Mouse (Mus musculus): ENCODE data around the gene Pigr. TPM values are rescaled to one million over a fixed set of nuclear protein-coding genes. Genes with fewer than 3 reads are reported as not detected.

The Pigr gene
- total RNA-seq, 4 experiments from 2014 or later = 0.09 to 0.51 (median 0.35) TPM

DNA sequence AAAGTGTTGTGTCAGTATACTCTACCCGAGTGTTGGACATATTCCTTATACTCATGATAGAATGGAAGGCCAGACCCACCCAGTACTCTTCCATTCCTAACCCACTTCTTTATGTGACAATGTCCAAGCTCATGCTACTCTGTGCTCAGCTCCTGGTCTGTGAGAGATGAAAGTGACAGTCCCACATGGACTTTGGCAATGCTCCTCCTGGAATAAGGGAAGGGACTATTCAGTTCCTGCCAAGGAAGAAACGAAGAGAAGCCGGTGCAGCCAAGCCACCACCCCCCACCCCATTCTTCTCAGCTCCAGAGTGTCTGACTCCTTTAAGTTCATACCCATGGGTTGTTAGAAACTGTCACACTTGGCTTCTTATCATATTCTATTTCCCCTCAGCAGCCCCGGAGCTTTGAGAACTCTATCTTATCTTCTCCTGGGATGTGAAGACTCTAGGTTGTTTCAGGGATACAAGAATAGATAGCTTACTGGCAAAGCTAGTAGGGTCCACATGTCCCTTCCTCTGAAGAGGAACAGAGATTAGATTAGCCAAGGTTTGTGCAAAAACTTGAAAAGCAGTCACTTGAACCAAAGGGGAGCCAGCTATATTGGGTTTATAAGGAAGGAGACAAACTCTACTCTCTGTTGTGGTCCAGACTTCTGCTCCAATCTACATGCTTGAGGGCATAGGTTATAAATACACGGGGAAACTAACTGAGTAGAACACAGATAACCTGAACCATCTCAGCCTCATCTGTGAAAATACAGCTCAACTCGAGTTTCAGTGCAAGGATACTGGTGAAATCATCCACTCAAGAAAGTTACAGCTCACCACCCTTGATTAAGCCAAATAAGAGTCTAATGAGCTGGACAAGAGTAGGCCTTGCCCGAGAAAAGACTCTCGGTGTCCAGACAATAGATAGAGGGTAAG, 3.7 kb downstream of the Pigr start:
- no peak for DNase-seq

DNA sequence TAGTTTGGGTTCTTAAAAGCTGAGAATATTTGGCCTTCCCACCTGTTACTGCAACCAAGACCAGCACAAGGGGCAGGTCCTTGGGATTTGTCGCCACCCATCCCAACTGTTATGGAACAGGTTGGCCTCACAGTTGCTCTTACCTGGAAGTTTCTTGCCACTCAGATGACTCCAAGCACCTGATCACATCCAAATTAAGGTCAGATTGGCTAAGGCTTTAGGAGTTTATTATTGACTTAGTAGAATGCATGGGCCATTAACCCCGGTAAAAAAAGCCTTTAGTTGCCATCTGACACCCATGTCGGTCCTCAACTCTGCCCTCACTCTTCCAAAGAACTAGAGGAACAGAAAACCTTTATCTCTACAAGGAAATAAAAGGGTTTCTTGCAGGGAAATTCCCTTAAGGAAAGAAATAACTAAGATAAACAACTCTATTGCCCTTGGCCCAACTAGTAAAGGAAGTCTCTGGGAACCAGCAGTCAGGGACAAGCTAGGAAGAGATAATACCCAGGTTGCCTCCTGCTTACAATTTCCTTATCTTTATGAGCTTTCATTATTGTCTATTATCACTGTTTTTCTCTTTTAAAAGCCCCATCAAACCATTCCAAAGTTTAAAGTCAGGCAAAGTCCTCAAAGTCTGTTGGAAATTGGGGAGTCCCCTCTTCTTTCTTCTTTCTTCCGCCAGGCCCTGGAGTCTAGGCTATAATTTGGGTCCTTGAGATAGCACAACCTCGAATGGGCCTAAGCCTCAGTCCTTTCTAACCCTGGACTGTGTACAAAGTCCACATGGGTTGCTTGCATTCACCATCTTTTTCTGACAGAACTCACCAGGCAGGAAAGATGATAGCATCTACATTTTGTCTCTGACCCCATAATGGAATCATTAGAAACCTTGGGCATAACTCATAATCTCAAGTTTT, 6.0 kb downstream of the Pigr start:
- DNase-seq = no peak

DNA sequence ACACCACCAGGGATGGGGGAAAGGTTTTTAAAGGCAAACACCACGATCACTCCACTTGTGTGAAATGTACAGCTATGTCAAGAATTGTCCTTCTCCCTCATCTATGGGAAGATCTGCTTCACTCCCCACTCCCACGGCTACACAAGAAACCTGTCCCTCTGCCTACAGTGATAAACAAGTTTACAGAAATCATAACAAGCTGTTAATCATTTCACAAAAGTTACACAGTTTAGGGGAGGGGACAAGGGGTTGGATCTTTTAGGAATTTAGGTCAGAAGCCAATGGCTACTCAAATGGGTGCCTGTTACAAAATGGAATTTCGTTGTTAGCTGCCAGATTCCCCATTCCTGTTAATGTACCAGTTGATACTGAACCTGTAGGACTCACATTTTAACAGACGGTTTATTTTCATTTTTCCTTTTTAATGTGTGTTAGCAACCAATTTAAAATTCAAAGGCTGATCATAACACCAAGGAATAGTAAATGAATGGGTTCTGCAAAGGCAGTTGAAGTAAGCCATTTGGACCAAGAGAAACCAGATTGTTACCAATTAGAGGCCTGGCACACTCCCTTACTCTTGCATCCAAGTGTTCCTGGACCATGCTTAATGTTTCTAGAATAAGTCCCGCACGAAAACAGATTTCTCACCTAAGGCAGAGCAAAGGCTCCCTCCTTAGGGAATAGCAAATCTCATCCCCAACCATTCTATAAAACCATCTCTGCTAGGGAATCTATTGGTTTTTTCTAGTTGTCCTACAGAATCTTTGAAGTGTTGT, 8.9 kb downstream of the Pigr start:
- no peak for DNase-seq

DNA sequence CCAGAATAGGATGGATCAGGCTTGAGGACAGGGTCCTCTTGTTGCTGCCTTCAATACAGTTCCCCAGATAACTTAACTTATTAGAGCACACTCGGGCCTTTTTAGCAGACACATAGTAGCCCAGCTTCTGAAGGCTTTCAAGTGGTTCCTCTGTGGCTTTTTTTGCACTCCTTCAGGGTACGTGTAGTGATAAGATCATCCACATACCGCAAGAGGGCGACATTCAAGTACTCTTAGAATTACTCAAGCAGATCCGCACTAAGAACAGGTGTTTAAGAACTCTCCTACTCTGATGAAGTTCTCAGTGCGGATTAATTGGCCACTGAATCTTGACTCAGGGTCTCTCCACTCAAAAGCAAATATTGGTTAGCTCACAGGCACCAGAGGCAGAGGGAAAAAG, 11.8 kb downstream of the Pigr start:
- DNase-seq = no peak

DNA sequence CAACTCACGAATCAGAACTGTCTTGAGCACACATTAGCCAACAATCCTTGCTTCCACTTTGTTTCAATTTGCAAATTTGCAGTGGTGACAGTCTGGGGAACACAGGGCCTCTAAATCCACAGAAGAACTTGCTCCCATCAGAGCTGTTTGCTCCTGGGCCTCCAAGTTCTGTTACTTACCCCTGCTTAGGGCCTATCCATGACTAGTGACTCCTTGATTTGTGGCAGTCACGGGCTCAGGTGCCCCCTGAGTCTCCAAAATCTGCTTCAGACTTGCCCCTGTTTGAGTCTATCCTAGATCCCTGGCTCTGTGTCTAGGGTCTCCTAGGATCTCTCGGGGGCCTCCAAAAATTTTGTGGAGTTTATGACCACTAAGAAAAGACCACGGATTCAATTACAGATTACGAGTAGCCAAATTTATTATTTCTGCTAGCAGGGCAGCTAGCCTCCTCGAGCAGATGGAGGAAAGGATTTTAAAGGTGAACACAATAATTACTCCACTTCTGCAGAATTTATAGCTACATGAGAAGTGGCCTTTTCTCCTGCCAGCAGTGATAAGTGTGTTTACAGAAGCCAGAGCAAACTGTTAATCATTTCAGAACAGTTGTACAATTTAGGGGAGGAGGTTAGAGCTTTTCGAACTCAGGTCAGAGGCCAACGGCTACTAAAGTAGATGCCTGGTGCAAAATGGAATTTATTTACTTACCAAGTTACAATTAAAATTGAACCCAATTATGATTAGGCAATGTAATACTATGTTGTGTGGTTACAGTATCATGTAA, 14.3 kb downstream of the Pigr start:
- DNase-seq = no peak

DNA sequence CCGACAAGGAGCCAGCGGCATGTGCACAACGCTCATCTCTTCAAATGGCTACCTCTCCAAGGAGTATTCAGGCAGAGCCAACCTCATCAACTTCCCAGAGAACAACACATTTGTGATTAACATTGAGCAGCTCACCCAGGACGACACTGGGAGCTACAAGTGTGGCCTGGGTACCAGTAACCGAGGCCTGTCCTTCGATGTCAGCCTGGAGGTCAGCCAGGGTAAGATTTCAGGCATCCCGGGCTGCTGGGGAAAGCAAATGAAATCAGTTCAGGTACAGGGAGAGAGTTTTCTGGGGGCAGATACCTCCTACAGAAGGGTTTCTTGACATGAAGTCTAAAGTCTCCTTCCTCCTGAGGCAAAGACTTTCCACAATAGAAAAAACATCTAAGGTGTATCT, 15.1 kb downstream of the Pigr start:
- DNase-seq = no peak

DNA sequence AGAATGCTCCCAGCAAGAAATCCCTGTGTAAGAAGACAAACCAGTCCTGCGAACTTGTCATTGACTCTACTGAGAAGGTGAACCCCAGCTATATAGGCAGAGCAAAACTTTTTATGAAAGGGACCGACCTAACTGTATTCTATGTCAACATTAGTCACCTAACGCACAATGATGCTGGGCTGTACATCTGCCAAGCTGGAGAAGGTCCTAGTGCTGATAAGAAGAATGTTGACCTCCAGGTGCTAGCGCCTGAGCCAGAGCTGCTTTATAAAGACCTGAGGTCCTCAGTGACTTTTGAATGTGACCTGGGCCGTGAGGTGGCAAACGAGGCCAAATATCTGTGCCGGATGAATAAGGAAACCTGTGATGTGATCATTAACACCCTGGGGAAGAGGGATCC, 18.0 kb downstream of the Pigr start:
- DNase-seq = no peak

DNA sequence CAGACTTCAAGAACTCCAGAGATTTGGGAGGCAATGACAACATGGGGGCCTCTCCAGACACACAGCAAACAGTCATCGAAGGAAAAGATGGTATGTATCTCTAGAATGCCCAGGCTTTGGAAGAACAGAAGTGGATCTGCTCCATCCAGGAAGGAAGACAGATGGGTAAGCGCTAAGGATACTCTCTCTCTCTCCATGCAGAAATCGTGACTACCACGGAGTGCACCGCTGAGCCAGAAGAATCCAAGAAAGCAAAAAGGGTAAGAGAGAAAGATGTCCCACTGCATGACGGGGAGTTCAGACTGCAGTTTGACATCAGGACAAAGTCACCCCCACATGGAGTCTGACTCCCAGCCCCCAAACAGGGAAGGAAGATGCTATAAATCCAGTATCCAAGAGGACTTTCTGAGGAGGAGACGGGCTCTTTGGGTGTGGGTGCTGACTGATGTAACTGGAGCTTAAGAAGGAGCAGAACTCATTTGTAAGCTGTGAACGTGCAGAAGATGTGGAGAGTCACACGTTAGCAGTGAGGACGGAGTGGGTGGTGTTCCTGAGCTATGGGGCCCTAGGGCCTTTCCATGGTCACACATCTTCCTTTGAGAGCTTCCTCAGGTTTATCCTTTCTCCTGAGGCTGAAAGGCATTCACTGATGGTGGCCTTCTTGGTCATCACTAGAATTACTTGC, 23.2 kb downstream of the Pigr start:
- DNase-seq = no peak

DNA sequence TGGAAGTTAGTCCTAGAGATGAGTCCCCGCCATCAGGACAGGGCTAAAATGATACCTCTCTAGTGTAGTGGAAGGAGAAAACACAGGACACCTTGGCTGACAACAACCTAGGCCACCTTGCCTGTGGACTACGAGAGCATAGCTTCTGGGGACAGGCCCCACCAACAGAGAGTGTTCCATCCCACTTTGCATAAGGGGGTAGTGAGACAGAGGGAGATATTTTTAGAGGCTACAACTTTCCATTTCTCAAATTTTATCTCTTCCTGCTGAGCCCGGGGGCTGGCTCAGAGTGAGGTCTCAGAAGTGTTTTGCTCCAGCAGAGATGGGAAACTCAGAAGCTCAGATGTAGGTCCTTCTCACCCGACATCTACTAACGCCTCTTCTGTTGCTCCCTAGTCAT, 23.9 kb downstream of the Pigr start:
- DNase-seq = no peak

DNA sequence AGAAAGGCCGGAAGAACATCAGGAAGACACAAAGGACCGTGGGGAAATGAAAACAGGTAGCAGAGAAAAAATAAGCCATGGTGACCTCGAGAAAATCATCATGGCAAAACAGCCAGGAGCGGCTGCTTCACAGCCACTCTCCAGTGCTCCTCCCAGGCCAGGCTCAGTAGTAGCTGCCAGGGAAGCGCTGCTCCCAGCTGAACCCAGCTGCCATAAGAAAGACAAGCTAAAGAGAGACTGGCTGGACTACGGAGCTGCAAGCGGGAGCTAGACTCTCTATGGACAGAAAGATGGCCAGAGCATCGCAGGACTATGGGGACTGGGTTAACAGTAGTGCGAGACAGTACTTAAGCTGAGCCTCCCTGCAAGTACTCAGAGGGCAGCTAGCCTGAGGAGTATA, 28.3 kb downstream of the Pigr start:
- DNase-seq = no peak

DNA sequence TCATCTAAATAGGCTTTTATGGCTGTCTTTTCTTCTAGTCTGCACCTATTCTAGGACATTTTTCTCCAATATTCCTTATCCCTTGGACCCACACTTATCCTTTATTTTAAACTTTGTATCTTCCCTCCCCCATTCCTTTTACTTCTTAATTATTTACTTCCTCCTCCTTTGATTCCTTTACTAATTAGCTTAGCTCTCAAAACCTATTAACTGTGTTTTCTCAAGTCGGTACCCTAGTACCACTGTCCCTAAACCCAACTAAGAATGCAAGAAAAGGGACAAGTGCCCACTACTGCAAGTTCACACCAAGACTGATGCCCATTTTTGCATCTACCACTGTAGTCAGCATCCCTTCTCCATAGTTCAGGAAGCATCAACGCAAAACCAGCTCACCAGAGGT, 29.2 kb downstream of the Pigr start:
- no peak for DNase-seq

DNA sequence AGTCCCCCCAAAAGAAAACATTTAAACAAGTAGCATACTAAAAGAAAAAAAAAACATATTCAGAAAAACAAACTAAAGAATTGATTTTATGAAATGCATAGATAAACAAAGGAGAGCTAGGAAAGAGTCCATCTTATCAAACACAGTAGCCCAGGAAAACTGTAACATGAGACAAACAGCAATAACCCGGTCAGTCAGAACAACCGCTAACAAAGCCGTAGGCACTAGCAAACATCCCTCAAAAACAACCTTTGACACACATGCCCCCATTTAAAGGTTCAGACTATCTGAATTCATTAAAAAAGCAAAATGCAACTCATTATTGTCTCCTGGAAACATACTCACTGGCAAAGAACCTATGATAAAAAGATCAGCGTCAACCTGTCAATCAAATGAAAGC, 31.0 kb downstream of the Pigr start:
- DNase-seq = no peak

DNA sequence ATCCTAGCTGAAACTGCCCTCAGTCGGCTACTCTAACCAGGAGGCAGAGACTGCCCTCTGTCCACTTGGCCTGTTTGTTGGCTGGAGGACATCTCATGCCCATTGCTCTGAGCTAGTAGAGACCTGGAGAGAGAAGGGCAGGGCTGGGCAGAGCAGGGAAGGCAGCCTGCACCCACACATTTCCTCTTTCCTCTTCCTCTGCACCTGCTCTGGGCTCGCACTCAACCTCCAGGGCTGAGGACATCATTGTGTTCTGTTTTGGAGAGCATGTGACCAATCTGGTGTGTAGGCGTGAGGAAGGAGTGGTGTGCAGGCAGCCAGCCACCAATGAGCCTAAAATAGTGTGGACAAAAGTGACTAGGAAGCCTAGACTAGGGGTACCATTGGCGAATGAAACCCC, 37.8 kb downstream of the Pigr start:
- DNase-seq = no peak

DNA sequence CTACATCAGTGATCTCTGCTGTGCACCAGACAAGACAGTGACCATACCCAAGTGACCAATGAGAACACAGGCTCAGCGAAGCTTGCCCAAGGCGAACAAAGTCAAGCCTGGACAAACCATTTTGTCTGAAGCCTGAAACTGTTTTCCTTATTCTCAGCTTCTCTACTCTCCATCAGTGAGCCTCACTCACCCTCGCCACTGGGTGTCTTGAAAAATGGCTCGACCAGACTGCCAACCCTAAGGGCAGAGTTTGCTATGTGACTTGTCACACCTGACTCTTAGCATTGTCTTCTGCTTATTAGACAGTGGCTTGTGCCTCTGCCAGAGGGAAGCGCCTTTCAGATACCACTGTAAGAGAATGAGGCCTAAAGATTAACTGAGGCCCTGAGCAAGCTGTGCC, 38.3 kb downstream of the Pigr start:
- DNase-seq = no peak

DNA sequence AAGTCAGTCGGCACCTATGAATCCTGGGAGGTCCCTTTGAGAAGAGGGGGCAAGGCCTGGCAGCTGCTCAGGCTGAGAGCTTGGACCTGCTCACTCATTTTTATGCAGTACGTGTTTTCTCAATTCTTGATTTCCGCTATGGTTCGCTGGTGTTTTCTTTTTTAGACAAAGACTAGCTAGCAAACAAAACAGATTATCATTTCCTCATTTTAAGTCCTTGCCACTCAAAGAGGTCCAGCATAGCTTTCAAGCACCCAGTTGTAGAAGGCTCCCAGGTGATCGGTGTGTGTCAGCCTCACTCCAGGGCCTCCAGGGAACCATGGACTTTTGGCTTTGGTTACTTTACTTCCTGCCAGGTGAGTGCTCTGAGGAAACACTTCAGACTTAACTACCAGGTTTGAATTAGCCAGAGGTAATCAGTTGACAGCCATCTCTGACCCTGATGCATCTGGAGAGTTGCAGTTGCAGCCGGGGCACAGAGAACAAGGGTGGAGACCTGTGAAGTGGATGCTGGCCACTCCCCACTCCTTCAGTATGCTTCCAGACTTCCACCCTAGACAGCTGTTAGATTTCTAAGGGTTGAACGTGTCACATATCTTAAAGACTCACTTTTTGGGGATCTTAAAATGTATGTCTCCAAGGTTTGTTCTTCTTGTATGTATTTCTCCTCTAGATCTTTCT, 39.2 kb downstream of the Pigr start, which contains the start of gene Fcmr:
Gene Fcmr (plus strand): TSS at position 129 of the 681 bp plus-strand sequence.
- no peak for DNase-seq

DNA sequence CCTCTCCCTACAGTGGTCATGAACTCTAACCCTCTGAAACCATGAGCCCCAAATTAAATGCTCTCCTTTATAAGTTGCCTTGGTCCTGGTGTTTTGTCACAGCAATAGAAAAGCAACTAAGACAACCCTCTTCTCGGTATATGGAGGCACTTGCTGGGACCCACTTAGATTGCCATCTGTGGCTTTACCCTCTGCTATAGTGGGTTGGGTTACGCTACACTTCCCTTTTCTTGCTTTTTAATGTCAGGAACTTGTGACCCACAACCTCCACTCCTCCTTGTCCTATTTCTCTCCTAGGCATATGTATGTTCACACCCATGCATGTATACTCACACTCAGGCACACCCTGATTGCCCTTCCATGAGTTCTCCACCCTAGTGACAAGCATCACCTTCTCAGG, 46.4 kb downstream of the Pigr start:
- DNase-seq = no peak

DNA sequence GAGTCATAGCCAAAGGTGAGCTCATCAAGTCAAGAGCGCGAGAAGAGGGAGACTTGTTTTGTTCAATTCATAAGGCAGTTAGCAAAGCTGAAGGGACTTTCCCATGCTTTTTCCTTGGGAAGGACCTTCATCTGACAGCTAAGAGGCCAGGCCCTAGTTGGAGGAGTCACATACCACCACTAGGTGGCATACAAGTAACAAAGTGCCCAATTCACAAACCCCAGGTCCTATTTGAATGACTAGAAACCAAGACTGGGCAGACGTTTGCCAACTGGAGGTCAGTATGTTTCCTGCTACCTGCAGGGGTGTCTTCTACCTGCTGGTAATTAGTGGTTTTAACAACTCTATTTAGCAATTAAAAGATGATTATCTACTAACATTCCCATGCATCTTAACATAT, 48.7 kb downstream of the Pigr start:
- peak; percentile 49 for DNase-seq

DNA sequence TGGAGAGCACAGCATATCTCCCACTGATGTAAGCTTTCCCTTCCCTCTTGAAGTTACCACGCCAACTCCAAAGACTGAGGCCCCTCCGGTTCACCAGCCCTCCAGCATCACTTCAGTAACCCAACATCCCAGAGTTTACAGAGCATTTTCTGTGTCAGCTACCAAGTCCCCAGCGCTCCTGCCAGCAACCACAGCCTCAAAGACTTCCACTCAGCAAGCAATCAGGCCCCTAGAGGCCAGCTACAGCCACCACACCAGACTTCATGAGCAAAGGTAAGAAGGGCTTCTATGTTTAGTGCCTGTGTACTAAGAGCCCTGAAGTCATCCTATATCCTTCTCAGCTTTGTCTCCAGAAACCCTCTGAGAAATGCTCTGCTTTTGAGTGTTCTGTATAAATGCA, 49.4 kb downstream of the Pigr start:
- no peak for DNase-seq

DNA sequence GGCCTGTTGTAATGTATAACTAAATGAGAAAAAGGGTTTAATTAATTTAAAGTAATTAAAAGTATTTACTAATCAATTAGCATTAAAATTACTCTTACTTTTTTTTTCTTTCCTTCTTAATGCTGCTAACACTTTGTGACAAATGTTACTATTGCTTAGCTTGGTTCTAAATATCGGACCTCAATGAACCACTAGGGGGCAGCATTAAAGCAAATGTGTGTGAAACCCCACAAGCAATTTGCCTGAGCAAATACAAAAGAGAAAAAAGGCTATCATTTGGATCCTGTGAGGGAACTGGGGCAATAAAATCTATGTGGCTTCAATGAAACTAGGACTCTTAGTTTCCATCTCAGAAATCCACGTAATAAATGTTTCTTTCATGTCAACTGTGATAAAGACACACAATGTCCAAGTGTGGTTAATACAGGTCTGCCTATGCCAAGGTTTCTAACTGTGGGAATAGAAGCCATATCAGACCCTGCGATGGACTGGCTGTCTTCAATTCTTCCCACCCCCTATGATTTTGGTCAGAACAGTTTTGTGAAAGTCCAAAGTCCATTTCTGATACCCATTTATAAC, 50.5 kb downstream of the Pigr start:
- no peak for DNase-seq
